Mouse (Mus musculus) bone marrow macrophage, adult 2 months (primary cell): ENCODE measurements at regions not wholly inside any gene's neighbourhood (a gene's known extent, or its start where the extent isn't known, plus 50 kb on each side); places are given as distances from the start of the nearest gene placed in this dataset.

Source experiments
- H3K27ac ChIP-seq: 2 replicates; pipeline ENCODE4 v1.5.1; 2012; ENCODE audit warnings: low read depth, low read length; ENCODE audit not compliant: insufficient read depth
- H3K4me1 ChIP-seq: 2 replicates; pipeline ENCODE4 v1.6.1; 2012; ENCODE audit warnings: low read length; ENCODE audit not compliant: control insufficient read depth, insufficient read depth
- H3K4me3 ChIP-seq: 2 replicates; pipeline ENCODE4 v1.5.1; 2012; ENCODE audit warnings: mild to moderate bottlenecking, low read length, moderate library complexity; ENCODE audit not compliant: insufficient read depth
- CTCF ChIP-seq: IDR thresholded peaks from 2 replicates; pipeline ENCODE4 v1.5.1; 2012; ENCODE audit warnings: low read depth, mild to moderate bottlenecking, low read length, moderate library complexity
- POLR2A ChIP-seq: IDR thresholded peaks from 2 replicates; pipeline ENCODE4 v1.6.1; 2012; ENCODE audit warnings: mild to moderate bottlenecking, low read depth, low read length, borderline replicate concordance

DNA sequence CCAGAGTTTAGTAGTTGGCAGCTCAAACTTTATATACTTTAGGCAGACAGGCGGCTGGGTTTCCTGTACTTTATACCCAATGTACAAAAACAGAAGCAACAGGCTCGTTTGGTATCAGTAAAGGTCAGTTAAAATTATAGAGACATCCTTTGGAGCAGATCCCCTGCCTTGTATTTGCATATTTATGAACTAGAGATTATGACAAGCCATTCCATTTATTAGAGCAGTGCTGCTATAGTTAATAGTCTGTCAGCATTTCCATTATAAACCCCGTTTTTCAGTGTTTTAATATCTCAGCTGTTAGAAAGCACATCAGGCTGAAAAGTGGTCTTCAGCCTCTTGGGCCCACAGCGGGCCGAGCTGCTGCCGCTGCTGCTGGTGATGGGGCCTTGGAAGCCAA is 96.7 kb downstream of the Lmo4 start:
- TF ChIP-seq CTCF (no peak), POLR2A (no peak)
- H3K4me1 ChIP-seq, result peaks cover 6% of the 10 kb centered on the region
- H3K27ac ChIP-seq, result no peak overlapping the region
- H3K4me3 ChIP-seq, result no peak overlapping the region

DNA sequence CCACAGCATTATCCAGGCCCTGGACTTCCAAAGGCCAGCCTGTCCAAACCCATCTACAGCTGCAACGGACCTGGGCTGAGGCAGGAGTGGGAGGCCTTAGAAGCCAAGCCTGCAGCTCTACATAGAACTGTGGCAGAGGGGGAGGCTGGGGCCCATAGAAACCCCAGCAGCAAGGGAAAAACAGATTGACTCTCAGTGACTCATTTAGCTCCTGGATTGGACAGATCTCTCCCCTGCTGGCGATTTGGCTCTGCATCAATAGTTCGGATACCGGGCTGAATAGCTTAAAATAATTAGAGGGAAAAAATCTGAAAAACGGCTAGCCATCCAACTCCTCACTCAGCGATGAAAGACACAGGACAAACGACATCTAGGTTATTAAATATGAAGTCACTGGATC is 97.4 kb downstream of the Lmo4 start:
- Histone ChIP-seq H3K4me1 (peaks cover 6% of the 10 kb centered on the region), H3K4me3 (no peak overlapping the region), H3K27ac (no peak overlapping the region)
- TF ChIP-seq CTCF (no peak), POLR2A (no peak)

DNA sequence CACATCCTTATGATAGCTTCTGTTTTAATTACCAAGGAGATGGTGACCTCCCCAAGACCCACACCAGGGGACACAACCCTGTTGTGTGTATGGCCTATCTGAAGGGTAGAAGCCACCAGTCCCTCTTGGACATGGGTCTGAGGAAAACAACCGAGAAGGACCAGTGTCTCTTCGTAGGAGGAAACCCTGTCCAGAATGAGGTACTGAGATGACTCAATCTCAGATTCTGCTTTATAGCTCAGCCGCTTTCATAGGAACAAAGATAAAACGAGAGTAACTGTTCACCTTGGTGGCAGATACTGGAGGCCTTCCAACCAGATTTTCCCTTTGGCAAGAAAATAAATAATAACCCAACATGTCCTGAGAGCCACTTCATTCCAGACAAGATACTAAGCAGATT is 100.7 kb downstream of the Lmo4 start:
- Histone ChIP-seq H3K27ac (no peak overlapping the region), H3K4me1 (no peaks in the 10 kb centered on the region), H3K4me3 (no peak overlapping the region)
- TF ChIP-seq CTCF (no peak), POLR2A (no peak)

DNA sequence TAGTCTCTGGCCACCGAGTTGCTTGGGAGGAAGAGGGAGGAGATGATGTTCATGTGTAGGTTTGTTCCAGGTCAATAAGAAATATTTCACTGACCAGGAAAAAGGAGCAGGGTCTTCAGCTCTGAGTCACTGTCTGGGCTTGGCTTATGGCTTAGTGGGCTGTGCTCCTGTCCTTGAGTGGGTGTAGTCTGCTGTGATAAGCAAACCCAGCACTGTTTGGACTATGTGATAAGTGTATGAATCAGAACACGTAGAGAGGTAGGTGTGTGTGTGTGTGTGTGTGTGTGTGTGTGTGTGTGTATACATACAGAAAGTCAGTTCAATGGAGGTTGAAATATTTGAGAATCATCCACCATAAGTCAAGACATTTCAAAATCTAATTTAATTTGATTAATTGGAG is 105.6 kb downstream of the Lmo4 start:
- no peak for TF ChIP-seq POLR2A
- TF ChIP-seq CTCF, result no peak
- no peaks in the 10 kb centered on the region for H3K4me1 ChIP-seq
- no peak overlapping the region for H3K27ac ChIP-seq
- no peak overlapping the region for H3K4me3 ChIP-seq

DNA sequence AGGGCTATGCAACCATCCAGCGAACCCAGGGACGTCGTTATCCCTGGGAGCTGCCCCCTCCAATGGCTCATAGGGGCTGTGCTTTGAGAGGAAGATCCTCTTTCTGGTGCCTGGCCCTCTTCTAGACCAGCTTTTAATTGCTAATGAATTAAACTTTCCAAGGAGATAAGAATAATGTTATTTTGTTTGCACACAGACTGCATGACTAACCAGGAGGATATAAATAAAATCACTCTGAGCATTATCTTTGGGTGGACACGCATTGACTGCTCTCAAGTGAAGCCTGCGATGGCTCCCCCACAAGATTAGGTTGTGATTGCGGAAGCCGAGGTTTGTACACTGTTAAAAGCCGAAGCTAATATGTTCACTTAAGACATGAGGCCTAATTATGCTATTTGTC is 106.3 kb downstream of the Lmo4 start:
- H3K27ac ChIP-seq, result no peak overlapping the region
- TF ChIP-seq POLR2A (no peak), CTCF (no peak)
- no peak overlapping the region for H3K4me3 ChIP-seq
- no peaks in the 10 kb centered on the region for H3K4me1 ChIP-seq

DNA sequence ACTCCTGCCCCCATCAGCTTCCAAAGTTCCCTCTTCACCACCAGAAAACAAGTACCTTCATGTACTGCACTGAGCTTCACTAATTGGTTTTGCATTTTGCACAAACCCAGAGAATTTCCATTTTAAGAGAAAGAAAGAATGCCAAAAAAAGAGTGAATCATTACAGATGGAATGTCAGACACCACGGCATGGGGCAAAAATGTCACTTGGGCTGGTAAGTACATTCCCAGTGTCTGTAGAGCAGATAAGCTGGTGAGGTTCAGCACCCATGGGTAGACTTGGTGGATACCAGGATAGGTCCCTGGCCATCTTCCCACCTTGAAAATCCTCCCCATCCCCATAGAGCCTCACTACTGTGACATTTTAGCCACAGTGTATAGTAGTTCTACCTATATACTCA is 113.8 kb downstream of the Lmo4 start:
- Histone ChIP-seq H3K4me3 (no peak overlapping the region), H3K27ac (no peak overlapping the region), H3K4me1 (no peaks in the 10 kb centered on the region)
- TF ChIP-seq POLR2A (no peak), CTCF (no peak)

DNA sequence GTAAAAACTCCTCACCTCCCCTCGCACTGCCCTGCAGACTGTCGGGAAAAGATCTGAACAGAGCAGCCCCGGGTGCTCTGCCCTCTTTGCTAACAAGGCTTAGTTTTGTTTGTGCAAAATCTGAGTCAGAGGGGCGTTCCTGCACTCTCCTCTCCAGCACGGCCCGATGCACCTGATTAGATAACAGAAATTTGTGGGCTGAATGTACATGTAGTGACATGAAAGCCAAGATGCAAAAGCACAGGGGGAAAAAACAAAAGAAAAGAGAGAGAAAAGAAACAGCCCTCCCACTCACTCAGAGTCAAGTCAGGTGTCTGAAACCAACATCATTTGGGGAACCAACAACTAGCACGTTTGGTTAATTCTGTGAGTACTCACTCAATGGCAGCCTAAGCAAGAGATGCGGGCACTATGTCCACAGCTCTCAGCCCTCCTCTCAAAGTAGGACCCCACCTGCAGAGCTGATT is 115.2 kb downstream of the Lmo4 start:
- no peak for TF ChIP-seq POLR2A
- TF ChIP-seq CTCF, result no peak
- Histone ChIP-seq H3K27ac (no peak overlapping the region), H3K4me1 (no peaks in the 10 kb centered on the region), H3K4me3 (no peak overlapping the region)

DNA sequence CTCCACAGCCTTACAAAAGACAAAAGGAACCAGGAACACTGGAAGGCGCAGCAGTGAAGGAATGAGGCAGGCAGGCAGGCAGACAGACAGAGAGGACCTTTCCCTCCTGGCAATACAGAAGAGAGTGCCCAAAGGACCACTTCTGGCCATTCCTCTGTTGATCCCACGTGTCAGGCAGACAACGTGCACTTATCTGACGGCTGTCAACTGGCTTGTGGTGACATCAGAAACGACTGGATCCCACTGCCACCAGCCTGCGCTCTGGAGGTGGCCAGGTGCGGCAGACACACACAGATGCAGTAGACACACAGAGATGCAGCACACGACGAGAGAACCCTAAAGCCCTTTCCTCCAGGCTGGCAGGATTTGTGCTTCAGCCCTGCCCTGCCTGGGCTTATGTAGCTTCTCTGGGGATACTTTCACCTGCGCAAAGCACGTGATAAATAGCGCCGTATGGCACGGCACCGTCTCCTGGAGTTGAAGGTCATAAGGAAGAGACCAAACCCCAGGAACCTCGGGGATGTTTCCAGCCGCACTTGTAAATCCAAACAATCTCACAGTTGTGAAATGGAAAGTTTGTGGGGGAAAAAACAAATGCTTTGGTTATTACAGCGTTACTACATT is 116.6 kb downstream of the Lmo4 start:
- TF ChIP-seq CTCF (no peak), POLR2A (no peak)
- Histone ChIP-seq H3K4me1 (no peaks in the 10 kb centered on the region), H3K4me3 (no peak overlapping the region), H3K27ac (no peak overlapping the region)

DNA sequence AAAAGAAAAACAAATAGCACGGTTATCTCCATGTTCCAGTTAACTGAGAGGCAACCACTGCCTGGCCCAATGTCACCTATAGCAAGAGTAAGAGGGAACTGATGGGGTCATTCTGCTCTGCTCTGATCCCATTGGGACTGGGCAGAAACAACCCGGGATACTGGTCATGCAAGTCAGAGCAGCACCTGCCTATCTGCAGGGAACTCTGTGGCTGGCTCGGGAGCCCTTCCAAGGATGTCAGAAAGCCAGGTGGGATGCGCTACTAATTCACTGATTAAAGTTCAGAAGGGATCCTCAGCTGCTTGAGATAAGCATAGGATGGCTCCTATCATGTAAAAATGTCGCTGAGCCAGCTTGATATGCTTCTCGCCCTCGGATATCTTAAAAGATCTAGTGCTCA is 117.2 kb downstream of the Lmo4 start:
- Histone ChIP-seq H3K27ac (no peak overlapping the region), H3K4me1 (no peaks in the 10 kb centered on the region), H3K4me3 (no peak overlapping the region)
- no peak for TF ChIP-seq CTCF
- TF ChIP-seq POLR2A, result no peak

DNA sequence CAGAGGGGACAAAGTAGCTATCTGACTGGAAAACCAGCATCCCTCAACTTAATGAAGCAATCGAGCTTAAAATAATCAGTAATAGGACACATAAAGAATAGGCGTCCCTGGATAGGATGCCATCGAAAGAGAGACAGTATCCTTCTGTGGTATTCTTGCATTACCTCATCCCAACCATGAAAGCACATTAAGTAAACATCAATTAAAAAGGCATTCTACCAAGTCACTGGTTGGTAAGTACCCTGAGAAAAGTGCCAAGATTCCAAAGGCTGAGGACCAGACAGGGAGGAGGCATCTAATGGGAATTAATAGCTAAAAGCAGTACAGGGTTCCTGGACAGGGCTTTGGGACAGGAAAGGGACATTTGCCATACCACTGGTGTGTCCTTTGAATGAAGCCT is 118.8 kb downstream of the Lmo4 start:
- H3K27ac ChIP-seq, result no peak overlapping the region
- H3K4me1 ChIP-seq, result no peaks in the 10 kb centered on the region
- no peak overlapping the region for H3K4me3 ChIP-seq
- TF ChIP-seq POLR2A, result no peak
- no peak for TF ChIP-seq CTCF

DNA sequence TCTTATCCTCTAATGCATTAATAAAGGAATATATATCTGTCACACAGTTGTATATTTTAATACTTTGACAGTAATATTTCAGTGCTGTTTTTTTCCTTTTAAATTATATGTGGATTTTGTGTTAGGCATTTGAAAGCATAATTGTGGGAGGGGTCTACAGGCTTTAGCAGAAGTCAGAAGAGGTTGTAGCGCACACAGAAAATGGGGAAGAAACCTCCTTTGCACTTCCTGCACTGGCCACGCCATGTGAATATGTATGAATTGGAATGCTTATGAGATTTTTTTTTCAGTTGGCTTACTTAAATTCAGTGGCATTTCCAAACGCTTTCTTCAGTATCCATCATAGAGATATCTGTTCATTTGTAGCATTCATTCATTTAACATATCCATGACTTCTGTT is 125.1 kb downstream of the Lmo4 start:
- TF ChIP-seq POLR2A (no peak), CTCF (no peak)
- H3K27ac ChIP-seq, result no peak overlapping the region
- H3K4me1 ChIP-seq, result no peaks in the 10 kb centered on the region
- H3K4me3 ChIP-seq, result no peak overlapping the region
